Mouse (Mus musculus): ENCODE measurements around the gene Shisa7.
"Not testable (repeated sequence)": the region's sequence is repeated elsewhere in the genome, so short reads cannot be mapped to it uniquely, and the experiment has no call there.

GRCm38 (mm10) chr7:4860926-4861325, 16.4 kb upstream of the Shisa7 start:
- not testable (repeated sequence) for TF ChIP-seq CTCF (IDR thresholded peaks at IDR 0.05; ENCODE audit: insufficient read depth, low read length); POLR2A (IDR thresholded peaks at IDR 0.05; ENCODE audit: borderline replicate concordance, extremely low read depth, low read depth, low read length)
